ENCODE assay signal across 23 mouse cellular contexts in genomic region chr5:28377299-28377698, GRCm38 (mm10).
DNase-seq lines count a peak whose midpoint lies in the region; ATAC-seq and TF ChIP-seq lines count a peak whose summit lies in the region.
"Had no signal": no experiment of that assay in that cellular context is flagged by ENCODE, and none has a peak within 500 bp of the region (broad histone marks: within the 10 kb centered on the region; RNA-seq: fewer than 3 reads in every experiment).

No protein-coding gene starts in this region.

- peak; percentile 90 for ATAC-seq in granulocyte monocyte progenitor cell, adult 5-6 weeks (replicated peaks; ENCODE audit: poor library complexity, severe bottlenecking)
- ATAC-seq in megakaryocyte, adult 5-6 weeks (ENCODE audit: poor library complexity, severe bottlenecking), result peak; percentile 47
- peak; percentile 64 for ATAC-seq in megakaryocyte progenitor cell, adult 5-6 weeks (replicated peaks; ENCODE audit: poor library complexity)
- no peak for ATAC-seq in forebrain, embryonic 15.5 days (replicated peaks)
- ATAC-seq in stomach, postnatal 0 days (ENCODE audit: low FRiP score, low TSS enrichment), result no peak
- ATAC-seq: activated CD4-positive, CD25-positive, alpha-beta regulatory T cell, adult 4 months; CD4-positive, CD25-positive, alpha-beta regulatory T cell, adult 4 months; Patski had no signal

- no peak overlapping the region for H3K4me3 ChIP-seq in forebrain, embryonic 15.5 days
- H3K4me3 ChIP-seq in cerebellum, adult 2 months (replicated peaks; ENCODE audit: insufficient read depth, low read depth, low read length), result no peak overlapping the region
- H3K4me3 ChIP-seq in stomach, postnatal 0 days (ENCODE audit: low read depth, low read length), result no peak overlapping the region

- no peaks in the 10 kb centered on the region for H3K27me3 ChIP-seq in forebrain, embryonic 15.5 days
- no peaks in the 10 kb centered on the region for H3K27me3 ChIP-seq in cerebellum, adult 2 months (ENCODE audit: control insufficient read depth, insufficient read depth, low read length)
- H3K27me3 ChIP-seq in stomach, postnatal 0 days (ENCODE audit: control insufficient read depth, insufficient read depth, low read length), result no peaks in the 10 kb centered on the region
- H3K27me3 ChIP-seq: CH12.LX, Patski had no signal

- no peak for TF ChIP-seq EP300 in stomach, postnatal 0 days (optimal IDR thresholded peaks at IDR 0.05)

- TF ChIP-seq POLR2A in cerebellum, adult 2 months (IDR thresholded peaks at IDR 0.05; ENCODE audit: borderline replicate concordance, insufficient read depth, low read length), result no peak

- H3K4me1 ChIP-seq in forebrain, embryonic 15.5 days, result peaks cover 12% of the 10 kb centered on the region; the same call in 1 of the 2 replicates
- H3K4me1 ChIP-seq in cerebellum, adult 2 months (ENCODE audit: control insufficient read depth, insufficient read depth, low read length), result peaks cover 3% of the 10 kb centered on the region; the same call in 1 of the 2 replicates
- H3K4me1 ChIP-seq in stomach, postnatal 0 days (replicated peaks; ENCODE audit: control insufficient read depth, insufficient read depth), result no peaks in the 10 kb centered on the region

- H3K9ac ChIP-seq in forebrain, embryonic 15.5 days (replicated peaks), result no peak overlapping the region
- no peak overlapping the region for H3K9ac ChIP-seq in stomach, postnatal 0 days (ENCODE audit: low read length)

- no peak for TF ChIP-seq CTCF in cerebellum, adult 2 months (IDR thresholded peaks at IDR 0.05; ENCODE audit: borderline replicate concordance, insufficient read depth, low read depth, low read length)
- TF ChIP-seq CTCF in stomach, postnatal 0 days (IDR thresholded peaks at IDR 0.05; ENCODE audit: low read depth), result no peak

- H3K4me2 ChIP-seq in forebrain, embryonic 15.5 days (replicated peaks), result no peak overlapping the region
- no peak overlapping the region for H3K4me2 ChIP-seq in stomach, postnatal 0 days (replicated peaks; ENCODE audit: low read depth)

- H3K27ac ChIP-seq in forebrain, embryonic 15.5 days (replicated peaks), result no peak overlapping the region
- H3K27ac ChIP-seq in cerebellum, adult 2 months (ENCODE audit: insufficient read depth, low read length), result no peak overlapping the region
- H3K27ac ChIP-seq in stomach, postnatal 0 days (replicated peaks), result no peak overlapping the region

- DNase-seq in 416B (ENCODE audit: low read depth), result peak; percentile 59
- no peak for DNase-seq in cerebellum, adult 2 months
- no peak for DNase-seq in gastrocnemius, adult 8-10 months (ENCODE audit: low spot score in 2 of 2)
- DNase-seq in stomach, postnatal 0 days (ENCODE audit: low spot score), result no peak
- DNase-seq: adrenal gland, adult 2 months; adrenal gland, adult 8-10 months; adrenal gland, postnatal 10 days; adrenal gland, postnatal 14 days; adrenal gland, postnatal 25 days; adrenal gland, postnatal 36 days; B cell, adult 2 months; cerebellum, adult 11 months; cerebellum, adult 11-12 months; cerebellum, adult 18-20 months had no signal

- no peaks in the 10 kb centered on the region for H3K9me3 ChIP-seq in forebrain, embryonic 15.5 days
- no peaks in the 10 kb centered on the region for H3K9me3 ChIP-seq in stomach, postnatal 0 days (ENCODE audit: control insufficient read depth, low read length)
- H3K9me3 ChIP-seq: G1E had no signal

- 0 out of 2 replicates have a peak, but pooled peaks cover 7% of the 10 kb centered on the region for H3K36me3 ChIP-seq in forebrain, embryonic 15.5 days
- 0 out of 2 replicates have a peak, but pooled peaks cover 2% of the 10 kb centered on the region for H3K36me3 ChIP-seq in stomach, postnatal 0 days (ENCODE audit: control insufficient read depth, insufficient read depth, low read length)

Comparison
In these comparisons a context has a peak if more than half of its experiments do, and no peak if none do; other contexts are left out.
1. ATAC-seq: peak in granulocyte monocyte progenitor cell, adult 5-6 weeks (single experiment), megakaryocyte, adult 5-6 weeks (single experiment) and megakaryocyte progenitor cell, adult 5-6 weeks (single experiment); none in forebrain, embryonic 15.5 days (single experiment) and stomach, postnatal 0 days (single experiment).